Mouse (Mus musculus) heart, embryonic 13.5 days (tissue): ENCODE measurements around the gene R3hdm1. TPM values are rescaled to one million over a fixed set of nuclear protein-coding genes. Genes with fewer than 3 reads are reported as not detected.
"Not testable (repeated sequence)": the region's sequence is repeated elsewhere in the genome, so short reads cannot be mapped to it uniquely, and the experiment has no call there.

ENCODE experiments used
- ATAC-seq: fragments of 200-750 bp; cut with Nextera tagmentation; 2 replicates; pipeline ENCODE4 v1.8.0; 2017; ENCODE audit warnings: moderate TSS enrichment; ENCODE audit not compliant: insufficient number of reproducible peaks, low FRiP score, low TSS enrichment; ENCODE audit errors: extremely low read depth
- H3K27ac ChIP-seq: fragments of 300-500 bp; sonication (generic); replicated peaks from 2 replicates; pipeline ENCODE4 v1.5.1; 2015; ENCODE audit warnings: moderate library complexity, mild to moderate bottlenecking, inconsistent platforms
- H3K27me3 ChIP-seq: fragments of 300-500 bp; sonication (generic); replicated peaks from 2 replicates; pipeline ENCODE4 v1.6.1; 2015; ENCODE audit warnings: mild to moderate bottlenecking, inconsistent platforms
- H3K36me3 ChIP-seq: fragments of 300-500 bp; sonication (generic); 2 replicates; pipeline ENCODE4 v1.6.1; 2015; ENCODE audit warnings: mild to moderate bottlenecking, inconsistent platforms
- H3K4me1 ChIP-seq: fragments of 300-500 bp; sonication (generic); 2 replicates; pipeline ENCODE4 v1.6.1; 2015; ENCODE audit warnings: inconsistent platforms
- H3K4me2 ChIP-seq: fragments of 300-500 bp; sonication (generic); 2 replicates; pipeline ENCODE4 v1.6.1; 2015; ENCODE audit warnings: inconsistent platforms, mild to moderate bottlenecking, moderate library complexity
- H3K4me3 ChIP-seq: fragments of 300-500 bp; sonication (generic); 2 replicates; pipeline ENCODE4 v1.5.1; 2015; ENCODE audit warnings: moderate library complexity, mild to moderate bottlenecking, inconsistent platforms
- H3K9ac ChIP-seq: fragments of 300-500 bp; sonication (generic); 2 replicates; pipeline ENCODE4 v1.6.1; 2015; ENCODE audit warnings: inconsistent platforms, mild to moderate bottlenecking, moderate library complexity
- H3K9me3 ChIP-seq: fragments of 300-500 bp; sonication (generic); 2 replicates; pipeline ENCODE4 v1.6.1; 2016; ENCODE audit warnings: inconsistent platforms
- WGBS: fragments of 180-500 bp; shearing (Covaris S2); methylation state at CpG from one replicate; pipeline ENCODE4 v1.1.7; 2015; ENCODE audit warnings: mixed read lengths; 5-methylcytosine and 5-hydroxymethylcytosine counted together
- polyA plus RNA-seq: library from polyadenylated mRNA; unstranded; fragments of >200 nt; fragmentation: Nextera tagmentation; extraction: Ambion mirVana; gene quantifications from 2 replicates; pipeline ENCODE4 v1.2.1, GENCODE M21; 2015

Gene R3hdm1
- polyA plus RNA-seq, 1 experiment from 2014 or later, result 49.0 TPM

DNA sequence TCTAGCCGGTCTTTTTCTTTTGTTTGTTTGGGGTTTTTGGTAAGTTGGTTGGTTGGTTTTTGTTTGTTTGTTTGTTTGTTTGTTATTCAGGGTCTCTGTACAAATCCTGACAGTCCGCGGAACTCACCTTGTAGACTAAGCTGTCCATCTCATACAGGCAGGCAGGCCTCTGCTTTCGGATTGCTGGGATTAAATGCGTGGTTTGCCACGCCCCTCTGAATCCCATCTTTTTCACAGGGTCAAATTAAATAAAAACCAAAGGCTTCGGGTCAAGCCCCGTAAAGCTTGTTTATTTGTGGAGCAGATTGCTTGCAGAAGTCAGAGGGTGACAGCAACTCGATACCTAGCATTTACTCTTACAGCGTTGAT, 140.5 kb downstream of the R3hdm1 start, which contains the start of gene Ubxn4:
Ubxn4 (plus strand) TSS at position 338 of the 369 bp plus-strand sequence.
- Histone ChIP-seq H3K4me2 (peak within 1 kb of the TSS; percentile 85), H3K9me3 (no peaks in the 10 kb centered on the region), H3K27ac (peak within 1 kb of the TSS; percentile 96), H3K27me3 (no peaks in the 10 kb centered on the region), H3K4me1 (peaks cover 19% of the 10 kb centered on the region), H3K36me3 (peaks cover 18% of the 10 kb centered on the region), H3K4me3 (peak within 1 kb of the TSS; percentile 85), H3K9ac (peak within 1 kb of the TSS; percentile 93)
- 10% methylated on average over 10 of the region's 10 CpGs for WGBS
- ATAC-seq, result no peak

DNA sequence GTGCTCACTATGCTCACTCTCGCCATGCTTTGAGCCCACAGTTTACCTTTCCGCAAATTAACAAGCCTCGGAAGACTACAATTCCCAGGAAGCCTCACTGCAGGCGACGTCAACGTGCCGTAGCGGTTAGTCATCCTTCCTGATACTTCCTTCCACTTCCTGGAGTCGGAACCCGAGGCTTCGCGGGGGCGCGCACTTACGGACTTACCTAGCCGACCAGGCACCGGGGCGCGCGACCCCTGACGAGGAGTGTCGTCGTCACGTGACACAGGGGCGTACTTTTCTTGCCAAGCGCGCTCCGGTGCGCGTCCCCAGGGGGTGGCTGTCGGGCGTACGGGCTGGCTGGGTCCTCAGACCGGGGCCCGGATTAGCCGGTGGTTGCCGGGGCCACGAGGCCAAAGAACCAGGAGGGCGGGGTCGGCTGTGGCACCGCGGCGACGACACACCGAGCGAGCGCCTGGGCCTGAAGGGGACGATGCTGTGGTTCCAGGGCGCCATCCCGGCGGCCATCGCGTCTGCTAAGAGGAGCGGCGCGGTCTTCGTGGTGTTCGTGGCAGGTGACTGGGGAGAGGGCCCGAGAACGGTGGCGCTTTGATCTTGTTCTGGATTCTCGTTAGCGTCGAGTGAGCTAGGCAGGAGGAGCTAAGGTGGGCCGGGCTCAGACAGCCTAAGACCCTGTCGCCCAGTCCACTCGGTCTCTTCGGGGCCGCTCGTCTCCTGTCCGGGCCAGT, 141.1 kb downstream of the R3hdm1 start:
- WGBS, result under 1% methylated on average over 71 of the region's 71 CpGs
- Histone ChIP-seq H3K4me2 (peak overlapping the region; percentile 85), H3K27me3 (no peaks in the 10 kb centered on the region), H3K9me3 (no peaks in the 10 kb centered on the region), H3K27ac (peak overlapping the region; percentile 96), H3K4me1 (peaks cover 19% of the 10 kb centered on the region), H3K4me3 (peak overlapping the region; percentile 85), H3K9ac (peak overlapping the region; percentile 93), H3K36me3 (peaks cover 14% of the 10 kb centered on the region)
- ATAC-seq, result peak; percentile 92

DNA sequence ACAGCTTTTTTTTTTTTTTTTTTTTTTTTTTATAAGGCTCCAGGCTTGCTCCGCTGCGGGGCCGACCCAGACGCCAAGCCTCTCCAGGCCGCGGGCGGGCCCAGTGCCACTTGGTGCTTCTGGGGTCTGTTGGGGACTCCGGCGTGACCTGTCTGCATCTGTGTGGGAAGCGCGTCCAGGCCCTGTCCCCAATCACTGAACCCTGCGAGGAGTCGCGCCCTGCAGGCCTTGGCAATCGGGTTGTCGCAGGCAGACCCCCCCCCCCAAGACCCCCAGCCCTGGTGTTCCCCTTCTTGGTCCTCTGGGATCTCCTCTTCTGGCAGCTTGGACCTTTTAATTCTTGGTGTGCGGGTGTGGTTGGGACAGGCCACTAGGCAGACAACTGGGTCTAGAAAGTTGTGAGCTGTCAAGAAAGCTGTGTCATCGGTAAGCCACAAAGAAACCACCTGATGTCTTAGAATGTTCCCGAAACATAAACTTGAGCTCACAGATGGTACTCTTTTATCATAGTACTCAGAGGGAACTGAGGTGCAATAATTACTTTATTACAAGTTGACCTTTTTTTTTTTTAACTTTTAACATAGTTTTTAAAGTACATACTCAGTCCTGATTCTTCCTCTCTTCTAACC, 141.7 kb downstream of the R3hdm1 start:
- peak; percentile 45; the same call in 1 of the 2 replicates for ATAC-seq
- Histone ChIP-seq H3K27me3 (no peaks in the 10 kb centered on the region), H3K4me2 (peak overlapping the region; percentile 85), H3K27ac (peak overlapping the region; percentile 96), H3K9ac (peak overlapping the region; percentile 93), H3K9me3 (no peaks in the 10 kb centered on the region), H3K36me3 (peaks cover 11% of the 10 kb centered on the region), H3K4me1 (peaks cover 19% of the 10 kb centered on the region), H3K4me3 (peak overlapping the region; percentile 85)
- WGBS, result 1% methylated on average over 19 of the region's 19 CpGs

DNA sequence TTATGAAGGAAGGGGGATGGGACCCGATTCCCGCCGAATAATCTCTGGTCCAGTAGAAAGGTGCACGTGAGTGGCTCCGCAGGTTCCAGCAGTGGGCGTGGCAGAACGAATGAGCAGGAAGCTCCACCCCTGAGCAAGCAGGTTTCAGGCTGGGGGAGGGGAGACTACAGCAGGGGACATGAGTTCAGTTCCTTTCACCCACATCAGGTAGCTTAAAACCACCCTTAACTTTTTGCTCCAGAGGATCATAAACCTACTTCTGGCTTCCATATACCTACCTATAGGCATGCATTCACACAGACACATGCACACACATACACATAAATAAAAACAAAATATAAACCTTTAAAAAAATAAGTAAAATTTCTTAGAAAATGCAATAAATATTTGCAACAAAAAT, 164.0 kb downstream of the R3hdm1 start:
- 82% methylated on average over 7 of the region's 7 CpGs for WGBS
- not testable (repeated sequence) for H3K4me2 ChIP-seq, H3K4me1 ChIP-seq, ATAC-seq, H3K27me3 ChIP-seq, H3K27ac ChIP-seq, H3K9ac ChIP-seq, H3K4me3 ChIP-seq, H3K9me3 ChIP-seq
- peaks cover 98% of the 10 kb centered on the region for H3K36me3 ChIP-seq

DNA sequence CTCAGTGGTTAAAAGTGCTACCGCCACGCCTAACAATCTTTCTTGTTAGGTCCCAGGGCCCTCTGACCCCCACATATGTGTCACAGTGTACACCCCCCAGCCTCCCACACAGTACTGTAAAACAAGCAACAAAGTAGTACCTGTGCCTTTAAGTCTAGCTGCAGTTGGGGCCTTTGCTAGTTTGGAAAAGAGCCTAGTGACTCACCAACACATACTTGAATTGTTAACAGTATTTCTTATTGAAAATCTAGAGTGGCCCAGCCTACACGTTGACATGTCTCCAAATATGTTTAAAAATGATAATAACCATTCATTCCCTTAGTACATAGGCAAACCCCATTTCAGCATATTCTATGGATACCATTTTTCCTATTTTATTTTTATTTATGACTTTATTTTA, 167.6 kb downstream of the R3hdm1 start:
- 90% methylated on average over 3 of the region's 3 CpGs for WGBS
- no peak for ATAC-seq
- H3K36me3 ChIP-seq, result peaks cover 96% of the 10 kb centered on the region

DNA sequence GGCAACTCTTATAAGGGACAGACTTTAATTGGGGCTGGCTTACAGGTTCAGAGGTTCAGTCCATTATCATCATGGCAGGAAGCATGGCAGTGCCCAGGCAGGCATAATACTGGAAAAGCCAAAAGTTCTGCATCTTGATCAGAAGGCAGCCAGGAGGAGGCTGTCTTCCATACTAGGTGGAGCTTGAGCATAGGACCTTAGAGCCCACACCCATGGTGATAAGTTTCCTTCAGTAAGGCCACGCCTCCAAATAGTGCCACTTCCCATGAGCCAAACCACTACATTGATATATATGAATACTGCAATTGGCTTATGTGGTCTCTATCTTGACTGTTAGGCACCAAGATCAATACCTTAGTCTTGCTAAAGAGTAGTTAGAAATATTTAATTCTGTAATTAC, 172.8 kb downstream of the R3hdm1 start:
- H3K4me2 ChIP-seq, result no peak overlapping the region
- no peak for ATAC-seq
- 88% methylated on average over 1 of the region's 1 CpGs for WGBS
- no peaks in the 10 kb centered on the region for H3K27me3 ChIP-seq
- peaks cover 96% of the 10 kb centered on the region for H3K36me3 ChIP-seq
- H3K9ac ChIP-seq, result no peak overlapping the region
- H3K4me1 ChIP-seq, result no peaks in the 10 kb centered on the region
- H3K4me3 ChIP-seq, result no peak overlapping the region
- H3K9me3 ChIP-seq, result no peaks in the 10 kb centered on the region
- H3K27ac ChIP-seq, result no peak overlapping the region

More for the DNA sequence above, 167.6 kb downstream of the R3hdm1 start:
- no peaks in the 10 kb centered on the region for H3K9me3 ChIP-seq
- no peaks in the 10 kb centered on the region for H3K27me3 ChIP-seq
- no peak overlapping the region for H3K4me2 ChIP-seq
- no peak overlapping the region for H3K4me3 ChIP-seq
- no peak overlapping the region for H3K9ac ChIP-seq
- H3K4me1 ChIP-seq, result no peaks in the 10 kb centered on the region
- no peak overlapping the region for H3K27ac ChIP-seq

DNA sequence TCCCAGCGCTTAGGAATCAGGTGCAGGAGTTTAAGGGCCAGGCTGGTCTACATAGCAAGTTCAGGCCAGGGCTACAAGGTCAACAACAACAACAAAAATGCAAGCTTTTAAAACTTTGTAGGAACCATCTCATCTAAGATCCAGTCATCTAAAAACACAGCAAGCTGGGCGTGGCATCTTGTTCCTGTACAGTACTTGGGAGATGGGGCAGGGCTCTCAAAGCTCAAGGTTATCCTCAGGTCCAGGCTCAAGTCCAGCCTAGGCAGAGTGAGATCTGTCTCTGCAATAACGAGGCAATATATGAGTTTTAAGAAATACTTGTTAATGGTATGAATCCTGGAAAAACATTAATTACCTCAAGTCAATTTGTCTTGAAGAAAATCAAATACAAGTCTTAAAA, 175.5 kb downstream of the R3hdm1 start:
- Histone ChIP-seq H3K4me3 (no peak overlapping the region), H3K27me3 (no peaks in the 10 kb centered on the region)
- WGBS, result 87% methylated on average over 3 of the region's 3 CpGs

DNA sequence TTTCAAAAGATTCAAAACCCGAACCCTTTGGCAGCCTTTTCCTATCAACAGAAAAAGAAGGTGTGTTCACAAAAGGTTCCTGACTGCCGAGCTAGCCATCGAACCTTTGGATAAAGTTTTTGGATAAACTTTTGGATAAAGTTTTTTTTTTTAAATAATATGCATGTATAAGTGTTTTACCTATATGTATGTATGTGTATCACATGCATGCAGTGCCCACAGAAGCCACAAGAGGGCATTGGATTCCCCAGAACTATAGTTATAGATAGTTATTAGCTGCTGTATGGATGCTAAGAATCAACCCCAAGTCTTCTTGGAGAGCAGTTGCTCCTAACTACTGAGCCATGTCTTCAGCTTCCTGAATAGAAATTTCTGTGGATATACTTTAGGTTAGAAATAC, 178.7 kb downstream of the R3hdm1 start:
- ATAC-seq, result no peak
- no peaks in the 10 kb centered on the region for H3K27me3 ChIP-seq
- 93% methylated on average over 3 of the region's 3 CpGs for WGBS
- no peak overlapping the region for H3K4me3 ChIP-seq
- peaks cover 69% of the 10 kb centered on the region for H3K36me3 ChIP-seq
- no peak overlapping the region for H3K9ac ChIP-seq
- no peak overlapping the region for H3K27ac ChIP-seq
- H3K9me3 ChIP-seq, result 0 out of 2 replicates have a peak, but pooled peaks cover 7% of the 10 kb centered on the region
- no peaks in the 10 kb centered on the region for H3K4me1 ChIP-seq
- H3K4me2 ChIP-seq, result no peak overlapping the region

More for the DNA sequence above, 175.5 kb downstream of the R3hdm1 start:
- no peak overlapping the region for H3K9ac ChIP-seq
- no peak overlapping the region for H3K4me2 ChIP-seq
- H3K27ac ChIP-seq, result no peak overlapping the region
- peaks cover 95% of the 10 kb centered on the region for H3K36me3 ChIP-seq
- no peaks in the 10 kb centered on the region for H3K4me1 ChIP-seq
- H3K9me3 ChIP-seq, result 0 out of 2 replicates have a peak, but pooled peaks cover 7% of the 10 kb centered on the region
- no peak for ATAC-seq

DNA sequence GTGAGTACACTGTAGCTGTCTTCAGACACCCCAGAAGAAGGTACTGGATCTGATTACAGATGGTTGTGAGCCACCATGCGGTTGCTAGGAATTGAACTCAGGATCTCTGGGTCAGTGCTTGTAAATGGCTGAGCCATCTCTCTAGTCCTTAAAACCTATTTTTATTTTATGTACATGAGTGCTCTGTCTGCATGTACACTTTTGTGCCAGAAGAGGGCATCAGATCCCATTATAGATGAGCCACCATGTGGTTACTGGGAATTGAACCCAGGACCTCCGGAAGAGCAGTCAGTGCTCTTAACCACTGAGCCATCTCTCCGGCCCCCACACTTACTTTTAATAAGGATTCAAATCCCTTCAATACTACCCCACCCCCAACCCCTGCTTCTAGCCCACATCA, 179.8 kb downstream of the R3hdm1 start:
- no peak overlapping the region for H3K27ac ChIP-seq
- no peaks in the 10 kb centered on the region for H3K27me3 ChIP-seq
- H3K9ac ChIP-seq, result no peak overlapping the region
- peaks cover 57% of the 10 kb centered on the region for H3K36me3 ChIP-seq
- H3K9me3 ChIP-seq, result 0 out of 2 replicates have a peak, but pooled peaks cover 7% of the 10 kb centered on the region
- ATAC-seq, result no peak
- no peak overlapping the region for H3K4me2 ChIP-seq
- WGBS, result 94% methylated on average over 3 of the region's 3 CpGs
- H3K4me3 ChIP-seq, result no peak overlapping the region
- no peaks in the 10 kb centered on the region for H3K4me1 ChIP-seq

DNA sequence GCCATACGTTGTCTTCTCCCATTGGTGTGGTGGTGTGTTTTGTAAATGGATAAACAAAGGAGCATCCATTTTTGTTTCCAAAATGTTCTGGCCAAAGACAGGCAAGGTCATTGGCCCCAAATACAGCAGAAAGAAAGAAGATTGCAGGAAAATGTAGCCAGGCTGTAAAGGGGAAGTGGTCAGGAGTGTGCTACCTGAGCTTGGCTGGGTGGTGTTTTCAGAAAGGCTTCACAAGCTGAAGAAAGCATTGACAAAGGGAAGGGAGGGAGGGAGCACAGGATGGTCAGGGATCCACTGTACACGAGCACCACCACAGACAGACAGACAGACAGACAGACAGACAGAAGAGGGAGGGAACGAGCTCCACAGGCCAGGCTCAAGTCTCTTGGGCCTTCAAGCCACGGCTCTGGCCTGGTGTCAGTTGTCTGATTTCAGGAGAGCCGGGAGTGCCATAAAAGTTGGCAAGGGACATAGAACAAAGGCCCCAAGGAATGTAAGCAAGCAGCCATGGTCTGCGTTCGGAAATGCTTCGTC, 181.1 kb downstream of the R3hdm1 start:
- Histone ChIP-seq H3K4me2 (no peak overlapping the region), H3K4me3 (no peak overlapping the region), H3K27ac (no peak overlapping the region), H3K9ac (no peak overlapping the region), H3K36me3 (peaks cover 44% of the 10 kb centered on the region), H3K4me1 (no peaks in the 10 kb centered on the region), H3K9me3 (0 out of 2 replicates have a peak, but pooled peaks cover 7% of the 10 kb centered on the region), H3K27me3 (no peaks in the 10 kb centered on the region)
- WGBS, result 90% methylated on average over 7 of the region's 8 CpGs
- ATAC-seq, result no peak

DNA sequence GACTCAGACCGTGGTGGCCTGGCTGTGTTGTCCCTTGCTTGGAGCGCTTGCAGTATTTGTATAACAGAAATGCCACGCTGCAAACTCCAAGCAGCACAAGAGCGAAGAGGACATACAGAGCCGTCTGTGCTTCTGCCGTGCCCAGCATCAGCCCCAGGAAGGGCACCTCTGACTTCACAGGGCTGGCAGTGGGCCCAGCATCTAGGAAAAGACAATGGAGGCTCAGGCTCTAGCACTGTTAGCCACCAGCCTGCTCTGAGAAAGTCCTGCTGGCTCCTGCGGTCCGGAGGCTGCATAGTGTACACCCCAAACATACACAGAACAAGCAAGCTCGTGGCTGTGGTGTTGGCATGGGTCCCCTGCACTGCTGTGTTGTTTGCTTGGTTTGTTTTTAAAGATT, 182.0 kb downstream of the R3hdm1 start:
- Histone ChIP-seq H3K4me3 (no peak overlapping the region), H3K9me3 (0 out of 2 replicates have a peak, but pooled peaks cover 7% of the 10 kb centered on the region), H3K4me1 (no peaks in the 10 kb centered on the region), H3K9ac (no peak overlapping the region), H3K27ac (no peak overlapping the region), H3K36me3 (peaks cover 35% of the 10 kb centered on the region), H3K4me2 (no peak overlapping the region), H3K27me3 (no peaks in the 10 kb centered on the region)
- WGBS, result 77% methylated on average over 9 of the region's 9 CpGs
- no peak for ATAC-seq
